Mouse (Mus musculus) lung, adult 2 months (tissue): ENCODE measurements around the gene Zfp319.
A peak's percentile ranks its signal among the peaks of the same experiment; 100 is the strongest.

ENCODE experiments used
- CTCF ChIP-seq: fragments of 200-500 bp; IDR thresholded peaks from 2 replicates; pipeline ENCODE4 v1.5.1; 2011; ENCODE audit warnings: mild to moderate bottlenecking, low read length, control low read depth; ENCODE audit not compliant: insufficient read depth
- POLR2A ChIP-seq: fragments of 200-500 bp; IDR thresholded peaks from 2 replicates; pipeline ENCODE4 v1.6.1; 2011; ENCODE audit warnings: low read depth, mild to moderate bottlenecking, control low read depth, low read length, borderline replicate concordance; ENCODE audit errors: extremely low read depth

DNA sequence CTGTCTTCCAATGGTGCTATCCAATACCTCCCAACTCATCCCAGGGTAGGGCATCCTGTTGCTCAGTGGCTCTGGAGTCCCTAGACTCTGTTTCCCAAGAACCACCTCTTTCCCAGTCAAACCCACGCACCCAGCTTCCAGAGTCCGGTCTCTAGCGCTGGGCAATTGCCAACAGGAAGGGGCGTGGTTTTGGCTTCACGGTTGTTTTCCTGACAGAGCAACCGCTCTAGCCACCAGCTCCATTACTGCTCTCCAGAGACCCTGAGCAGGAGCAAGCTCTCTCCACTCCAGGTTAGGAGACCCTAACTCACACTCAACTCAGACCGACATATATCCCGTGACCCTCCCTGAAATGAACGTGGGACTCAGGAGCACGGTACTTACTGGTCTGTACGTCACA is 38.6 kb downstream of the Zfp319 start:
- TF ChIP-seq CTCF: no peak
- peak; percentile 97; the same call in 1 of the 2 replicates for TF ChIP-seq POLR2A
